Mouse (Mus musculus) forebrain, embryonic 13.5 days (tissue): ENCODE measurements around the gene Ddx42. TPM values are rescaled to one million over a fixed set of nuclear protein-coding genes. Genes with fewer than 3 reads are reported as not detected.

ENCODE experiments used
- ATAC-seq: fragments of 200-750 bp; cut with Nextera tagmentation; 2 replicates; pipeline ENCODE4 v1.8.0; 2017
- H3K27ac ChIP-seq: fragments of 300-500 bp; sonication (generic); 2 replicates; pipeline ENCODE4 v1.5.1; 2015; ENCODE audit warnings: inconsistent platforms, mild to moderate bottlenecking, moderate library complexity
- H3K27me3 ChIP-seq: fragments of 300-500 bp; sonication (generic); 2 replicates; pipeline ENCODE4 v1.6.1; 2015; ENCODE audit warnings: mild to moderate bottlenecking, inconsistent platforms
- H3K36me3 ChIP-seq: fragments of 300-500 bp; sonication (generic); 2 replicates; pipeline ENCODE4 v1.6.1; 2015; ENCODE audit warnings: mild to moderate bottlenecking, inconsistent platforms; ENCODE audit not compliant: poor library complexity, severe bottlenecking
- H3K4me1 ChIP-seq: fragments of 300-500 bp; sonication (generic); 2 replicates; pipeline ENCODE4 v1.6.1; 2015; ENCODE audit warnings: inconsistent platforms
- H3K4me2 ChIP-seq: fragments of 300-500 bp; sonication (generic); 2 replicates; pipeline ENCODE4 v1.6.1; 2015; ENCODE audit warnings: inconsistent platforms, mild to moderate bottlenecking, moderate library complexity
- H3K4me3 ChIP-seq: fragments of 300-500 bp; sonication (generic); 2 replicates; pipeline ENCODE4 v1.5.1; 2015; ENCODE audit warnings: mild to moderate bottlenecking, inconsistent platforms
- H3K9ac ChIP-seq: fragments of 300-500 bp; sonication (generic); 2 replicates; pipeline ENCODE4 v1.6.1; 2015; ENCODE audit warnings: mild to moderate bottlenecking, inconsistent platforms
- H3K9me3 ChIP-seq: fragments of 300-500 bp; sonication (generic); replicated peaks from 2 replicates; pipeline ENCODE4 v1.6.1; 2016; ENCODE audit warnings: inconsistent platforms
- WGBS: fragments of 180-500 bp; shearing (Covaris S2); methylation state at CpG from one replicate; pipeline ENCODE4 v1.1.7; 2015; 5-methylcytosine and 5-hydroxymethylcytosine counted together
- polyA plus RNA-seq: library from polyadenylated mRNA; unstranded; fragments of >200 nt; fragmentation: Nextera tagmentation; extraction: Ambion mirVana; gene quantifications from 2 replicates; pipeline ENCODE4 v1.2.1, GENCODE M21; 2015

Ddx42 gene
- polyA plus RNA-seq, 1 experiment from 2014 or later, result 93.0 TPM

DNA sequence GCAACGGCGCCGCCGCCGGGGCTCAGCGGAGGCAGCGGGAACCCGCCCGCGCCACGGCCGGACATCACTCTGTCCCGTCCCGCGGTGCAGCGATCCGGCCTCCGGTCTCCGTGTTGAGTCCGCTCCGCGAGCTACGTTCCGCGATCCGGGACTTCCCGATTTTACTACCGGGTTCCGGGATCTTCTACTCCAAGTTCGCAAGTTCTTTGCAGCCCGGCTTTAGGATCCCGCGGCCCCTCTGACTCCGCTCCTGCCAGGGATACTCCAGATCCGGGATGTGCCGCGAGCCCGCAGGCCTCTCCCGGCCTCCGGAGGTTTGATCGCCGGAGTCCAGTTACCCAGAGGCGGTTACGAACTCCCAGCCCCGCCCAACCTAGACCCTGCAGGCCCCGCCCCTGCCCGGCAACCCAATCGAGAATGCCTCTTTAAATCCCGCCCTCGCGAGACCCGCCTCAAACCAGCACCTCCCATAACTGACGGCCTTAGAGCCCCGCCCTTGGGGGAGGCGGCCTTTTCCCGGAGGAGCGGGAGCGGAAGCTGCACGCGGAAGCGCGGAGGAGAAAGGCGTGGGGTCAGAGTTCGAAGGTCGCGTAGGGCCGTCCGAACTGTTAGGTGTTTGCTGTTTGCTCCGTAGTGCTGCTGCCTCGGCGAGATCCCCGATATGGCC lies 56.1 kb downstream of the Ddx42 start, which contains the start of gene Smarcd2:
Smarcd2 (minus strand) TSS at position 329 of the 667 bp plus-strand sequence.
- WGBS, result under 1% methylated on average over 66 of the region's 72 CpGs
- Histone ChIP-seq H3K27me3 (no peaks in the 10 kb centered on the region), H3K27ac (peak within 1 kb of the TSS; percentile 92), H3K9ac (peak within 1 kb of the TSS; percentile 97), H3K4me3 (peak within 1 kb of the TSS; percentile 98), H3K9me3 (no peaks in the 10 kb centered on the region), H3K4me2 (peak within 1 kb of the TSS; percentile 75), H3K4me1 (peaks cover 39% of the 10 kb centered on the region), H3K36me3 (no peaks in the 10 kb centered on the region)
- peak; percentile 94 for ATAC-seq

DNA sequence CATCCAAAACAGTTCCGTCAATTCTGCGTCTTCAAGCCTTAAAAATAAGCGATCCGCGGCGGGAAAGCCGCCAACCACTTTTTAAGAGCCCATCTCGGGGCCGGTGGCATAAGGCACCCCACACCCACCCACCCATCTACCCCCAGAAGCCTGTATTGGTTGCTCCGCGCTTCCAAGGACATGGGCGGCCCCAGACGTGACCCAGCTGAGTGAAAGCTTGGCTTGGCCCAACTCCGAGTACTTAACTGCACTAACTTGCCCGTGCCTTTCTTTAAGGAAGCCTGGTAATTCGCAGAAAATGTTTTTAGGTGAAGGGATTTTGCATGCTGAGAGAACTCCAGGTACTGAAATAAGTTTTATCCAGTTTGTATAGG lies 56.6 kb downstream of the Ddx42 start:
- Histone ChIP-seq H3K9ac (peak overlapping the region; percentile 97), H3K27me3 (0 out of 2 replicates have a peak, but pooled peaks cover 4% of the 10 kb centered on the region), H3K9me3 (no peaks in the 10 kb centered on the region), H3K4me1 (peaks cover 34% of the 10 kb centered on the region), H3K4me2 (peak overlapping the region; percentile 75), H3K36me3 (no peaks in the 10 kb centered on the region), H3K27ac (peak overlapping the region; percentile 92), H3K4me3 (peak overlapping the region; percentile 98)
- 20% methylated on average over 16 of the region's 16 CpGs for WGBS
- peak; percentile 29 for ATAC-seq

DNA sequence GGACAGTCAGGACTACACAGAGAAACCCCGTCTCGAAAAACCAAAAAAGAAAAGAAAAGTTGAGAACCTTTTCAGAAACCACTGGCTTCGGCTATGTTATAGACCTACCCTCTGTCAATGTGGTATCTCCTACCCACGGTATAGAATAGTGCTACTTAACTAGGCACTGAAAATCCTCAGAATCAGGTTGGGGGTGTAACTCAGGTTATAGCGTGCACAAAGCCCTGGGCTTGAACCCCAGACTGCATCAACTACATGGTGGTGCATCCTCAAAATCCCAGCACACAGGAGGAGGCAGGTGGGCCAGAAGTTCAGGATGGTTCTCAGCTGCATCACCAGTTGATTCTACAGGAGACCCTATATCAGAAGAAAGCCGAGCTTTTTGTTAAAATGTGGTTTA lies 57.1 kb downstream of the Ddx42 start:
- H3K9ac ChIP-seq, result no peak overlapping the region
- peak overlapping the region; percentile 75 for H3K4me2 ChIP-seq
- H3K27ac ChIP-seq, result no peak overlapping the region
- over 99% methylated on average over 6 of the region's 6 CpGs for WGBS
- no peak overlapping the region; the same call in 1 of the 2 replicates for H3K4me3 ChIP-seq
- H3K36me3 ChIP-seq, result no peaks in the 10 kb centered on the region
- H3K4me1 ChIP-seq, result peaks cover 30% of the 10 kb centered on the region
- 0 out of 2 replicates have a peak, but pooled peaks cover 4% of the 10 kb centered on the region for H3K27me3 ChIP-seq
- ATAC-seq, result no peak
- H3K9me3 ChIP-seq, result no peaks in the 10 kb centered on the region

DNA sequence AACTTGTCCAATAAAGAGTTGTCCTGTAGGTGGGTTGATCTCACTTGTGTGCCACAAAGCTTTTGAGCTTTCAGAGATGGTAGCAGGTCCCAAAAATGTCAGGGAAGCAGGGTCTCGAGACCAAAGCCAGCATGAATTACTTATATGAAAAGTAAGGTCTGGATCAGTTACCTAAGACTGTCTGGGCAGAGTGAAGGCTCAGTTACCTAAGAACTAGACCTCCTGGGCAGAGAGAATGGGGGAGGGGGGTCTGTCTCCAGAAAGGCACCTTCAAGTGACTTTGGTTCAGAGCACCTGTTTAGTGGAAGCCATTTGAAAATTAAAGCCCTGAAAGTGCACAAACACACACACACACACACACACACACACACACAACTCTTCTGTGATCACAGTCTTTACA lies 57.6 kb downstream of the Ddx42 start:
- H3K4me2 ChIP-seq, result no peak overlapping the region
- peaks cover 24% of the 10 kb centered on the region for H3K4me1 ChIP-seq
- H3K9me3 ChIP-seq, result no peaks in the 10 kb centered on the region
- 0 out of 2 replicates have a peak, but pooled peaks cover 4% of the 10 kb centered on the region for H3K27me3 ChIP-seq
- H3K9ac ChIP-seq, result no peak overlapping the region
- no peak overlapping the region for H3K27ac ChIP-seq
- 96% methylated on average over 1 of the region's 1 CpGs for WGBS
- no peak for ATAC-seq
- H3K36me3 ChIP-seq, result no peaks in the 10 kb centered on the region
- H3K4me3 ChIP-seq, result no peak overlapping the region

DNA sequence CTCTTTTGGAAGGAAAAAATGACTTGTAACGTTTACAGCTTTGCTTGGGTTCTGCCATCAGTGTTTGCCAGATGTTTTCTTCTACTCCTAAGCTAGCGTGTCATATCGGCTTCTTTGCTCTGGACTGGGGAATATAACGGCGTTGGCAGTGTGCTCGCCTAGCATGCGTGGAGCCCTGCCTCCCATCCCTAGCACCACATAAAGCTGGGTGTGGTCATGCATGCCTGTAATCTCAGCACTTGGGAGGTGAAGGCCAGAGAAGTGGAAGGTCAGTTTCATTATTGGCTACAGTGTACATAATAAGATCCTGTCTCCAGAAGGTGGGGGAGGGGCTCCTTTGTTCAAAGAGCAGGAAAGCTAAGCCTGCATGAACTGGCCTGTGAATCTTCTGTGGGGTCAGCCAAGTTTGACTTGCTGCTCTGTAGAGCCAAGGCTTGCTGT lies 58.3 kb downstream of the Ddx42 start:
- H3K9ac ChIP-seq, result no peak overlapping the region
- H3K4me2 ChIP-seq, result no peak overlapping the region
- no peak overlapping the region for H3K27ac ChIP-seq
- ATAC-seq, result no peak
- no peaks in the 10 kb centered on the region for H3K9me3 ChIP-seq
- 0 out of 2 replicates have a peak, but pooled peaks cover 4% of the 10 kb centered on the region for H3K27me3 ChIP-seq
- peaks cover 22% of the 10 kb centered on the region for H3K4me1 ChIP-seq
- no peak overlapping the region for H3K4me3 ChIP-seq
- 93% methylated on average over 7 of the region's 7 CpGs for WGBS
- H3K36me3 ChIP-seq, result no peaks in the 10 kb centered on the region

DNA sequence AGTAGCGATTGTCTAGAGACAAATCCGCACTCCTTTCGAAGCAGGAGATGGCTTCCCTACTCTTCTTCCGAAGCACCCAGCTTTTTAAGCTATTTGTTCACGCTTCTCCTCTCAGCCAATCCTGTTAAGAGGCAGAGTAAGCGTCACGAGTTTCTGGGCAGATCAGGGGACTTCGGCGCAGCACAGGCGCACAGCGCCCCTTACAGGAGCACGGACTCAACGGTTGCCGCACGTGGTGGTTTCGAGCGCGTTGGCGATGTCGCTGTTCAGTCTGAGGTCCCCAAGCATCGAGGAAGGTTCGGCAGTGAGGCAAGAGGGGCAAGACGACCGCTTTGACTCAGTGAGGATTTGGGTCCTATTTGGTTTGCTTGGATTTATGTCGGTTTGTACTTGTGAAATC lies 59.7 kb downstream of the Ddx42 start, which contains the start of gene Tcam1:
Tcam1 (plus strand) TSS at position 219 of the 400 bp plus-strand sequence.
- 14% methylated on average over 25 of the region's 25 CpGs for WGBS
- no peak within 1 kb of the TSS for H3K9ac ChIP-seq
- H3K4me2 ChIP-seq, result peak within 1 kb of the TSS; percentile 44
- H3K27ac ChIP-seq, result no peak within 1 kb of the TSS
- peak within 1 kb of the TSS; percentile 14; the same call in 1 of the 2 replicates for H3K4me3 ChIP-seq
- 0 out of 2 replicates have a peak, but pooled peaks cover 4% of the 10 kb centered on the region for H3K27me3 ChIP-seq
- H3K4me1 ChIP-seq, result peaks cover 8% of the 10 kb centered on the region
- no peaks in the 10 kb centered on the region for H3K36me3 ChIP-seq
- no peaks in the 10 kb centered on the region for H3K9me3 ChIP-seq
- peak; percentile 57 for ATAC-seq

DNA sequence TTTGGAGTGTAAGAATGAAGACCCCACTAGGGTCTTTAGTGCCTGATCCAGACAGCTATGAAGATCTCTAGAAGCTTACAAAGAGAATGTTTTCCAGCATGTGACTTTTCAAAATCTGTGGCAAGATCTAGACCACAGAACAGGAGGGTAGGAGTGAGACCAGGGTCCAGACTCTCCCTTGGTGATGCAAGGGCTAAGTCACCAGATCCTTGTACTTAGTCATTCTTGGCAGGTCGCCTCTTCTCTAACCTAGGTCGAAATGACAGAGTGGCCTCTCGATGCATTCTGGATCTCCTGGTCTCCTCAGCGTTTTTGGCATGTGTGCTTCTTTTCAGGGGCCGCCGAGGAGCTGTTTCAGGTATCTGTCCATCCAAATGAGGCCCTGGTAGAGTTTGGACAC lies 65.7 kb downstream of the Ddx42 start:
- ATAC-seq, result no peak
- Histone ChIP-seq H3K9me3 (no peaks in the 10 kb centered on the region), H3K4me1 (peaks cover 9% of the 10 kb centered on the region), H3K9ac (no peak overlapping the region), H3K27ac (no peak overlapping the region), H3K36me3 (no peaks in the 10 kb centered on the region), H3K4me2 (no peak overlapping the region), H3K27me3 (0 out of 2 replicates have a peak, but pooled peaks cover 4% of the 10 kb centered on the region), H3K4me3 (no peak overlapping the region)
- 85% methylated on average over 6 of the region's 6 CpGs for WGBS

DNA sequence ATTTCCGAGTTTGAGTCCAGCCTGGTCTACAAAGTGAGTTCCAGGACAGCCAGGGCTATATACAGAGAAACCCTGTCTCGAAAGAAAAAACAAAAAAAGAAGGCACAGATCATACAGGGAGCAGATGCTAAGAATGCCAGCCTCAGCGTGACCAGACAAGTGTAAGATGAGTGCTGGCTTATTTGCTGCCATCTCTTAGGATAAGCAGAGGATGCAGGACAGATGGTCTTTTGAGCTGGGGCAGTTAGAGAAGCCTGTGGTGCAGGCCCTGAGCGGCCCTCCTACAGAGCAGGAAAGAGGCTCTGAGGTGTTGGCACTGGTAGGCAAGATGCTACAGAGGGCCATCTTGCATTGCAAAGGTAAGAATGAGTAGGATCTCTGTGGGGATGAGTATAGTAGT lies 66.6 kb downstream of the Ddx42 start:
- Histone ChIP-seq H3K27ac (no peak overlapping the region), H3K4me1 (peaks cover 9% of the 10 kb centered on the region), H3K36me3 (no peaks in the 10 kb centered on the region), H3K9ac (no peak overlapping the region), H3K4me3 (no peak overlapping the region), H3K27me3 (no peaks in the 10 kb centered on the region), H3K4me2 (no peak overlapping the region), H3K9me3 (no peaks in the 10 kb centered on the region)
- 81% methylated on average over 4 of the region's 4 CpGs for WGBS
- no peak for ATAC-seq

DNA sequence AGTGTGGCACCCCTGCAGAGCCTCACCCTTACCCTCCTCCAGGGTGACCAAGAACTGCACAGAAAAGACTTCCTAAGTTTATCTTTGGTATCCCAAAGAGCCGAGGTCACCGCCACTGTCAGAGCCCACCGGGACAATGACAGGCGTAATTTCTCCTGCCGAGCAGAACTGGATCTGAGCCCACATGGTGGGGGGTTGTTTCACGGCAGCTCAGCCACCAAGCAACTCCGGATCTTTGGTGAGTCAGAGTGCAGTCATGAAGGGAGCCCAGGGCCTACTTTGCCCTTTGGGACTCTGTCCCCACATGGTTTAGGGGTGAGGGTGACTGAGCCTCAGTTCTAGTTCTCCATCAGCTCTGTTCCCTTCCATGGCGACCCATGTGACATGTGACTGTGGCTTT lies 67.4 kb downstream of the Ddx42 start:
- Histone ChIP-seq H3K4me1 (peaks cover 9% of the 10 kb centered on the region), H3K36me3 (no peaks in the 10 kb centered on the region), H3K4me3 (no peak overlapping the region), H3K27ac (no peak overlapping the region), H3K9ac (no peak overlapping the region), H3K4me2 (no peak overlapping the region), H3K9me3 (no peaks in the 10 kb centered on the region), H3K27me3 (no peaks in the 10 kb centered on the region)
- no peak for ATAC-seq
- WGBS, result 76% methylated on average over 8 of the region's 8 CpGs

DNA sequence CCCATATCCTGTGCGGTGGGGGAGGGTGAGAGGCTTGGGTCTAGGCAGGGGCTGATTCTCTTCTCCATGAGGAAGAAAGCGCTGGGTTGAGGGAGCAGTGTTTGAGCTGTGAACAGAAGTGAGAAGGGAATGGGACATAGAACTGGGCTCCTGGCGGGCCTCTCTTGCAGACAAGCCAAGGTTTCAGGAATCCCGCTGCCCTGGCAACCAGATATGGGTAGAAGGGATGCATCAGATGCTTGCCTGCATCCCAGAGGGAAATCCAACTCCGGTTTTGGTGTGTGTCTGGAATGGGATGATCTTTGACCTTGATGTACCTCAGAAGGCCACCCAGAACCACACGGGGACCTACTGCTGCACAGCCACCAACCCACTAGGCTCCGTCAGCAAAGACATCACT lies 69.5 kb downstream of the Ddx42 start:
- H3K27ac ChIP-seq, result no peak overlapping the region
- H3K9ac ChIP-seq, result no peak overlapping the region
- H3K4me1 ChIP-seq, result peaks cover 9% of the 10 kb centered on the region
- no peaks in the 10 kb centered on the region for H3K36me3 ChIP-seq
- no peak overlapping the region for H3K4me3 ChIP-seq
- WGBS, result 93% methylated on average over 7 of the region's 7 CpGs
- H3K9me3 ChIP-seq, result no peaks in the 10 kb centered on the region
- no peak overlapping the region for H3K4me2 ChIP-seq
- no peak for ATAC-seq
- H3K27me3 ChIP-seq, result no peaks in the 10 kb centered on the region

DNA sequence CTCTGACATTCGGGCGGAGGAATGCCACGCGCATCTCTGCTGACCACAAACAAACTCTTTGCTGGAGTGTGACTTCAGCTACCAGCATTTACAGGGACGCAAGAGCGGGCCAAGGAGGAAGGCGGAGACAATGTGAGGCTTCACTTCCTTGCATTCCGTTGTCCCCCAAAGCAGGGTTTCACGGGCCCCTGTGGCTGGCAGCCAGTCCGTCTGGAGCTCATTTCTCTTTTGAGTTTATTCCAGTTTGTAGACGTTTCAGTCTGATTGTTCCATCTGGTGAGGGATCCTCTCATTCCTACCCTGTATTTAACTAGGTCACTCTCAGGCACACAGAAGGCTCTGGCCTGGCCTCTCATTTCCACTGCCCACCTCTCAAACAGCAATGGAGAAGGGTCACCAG lies 70.3 kb downstream of the Ddx42 start:
- Histone ChIP-seq H3K27ac (no peak overlapping the region), H3K9ac (0 out of 2 replicates have a peak overlapping the region, but pooled peaks have one; percentile 21), H3K27me3 (no peaks in the 10 kb centered on the region), H3K9me3 (no peaks in the 10 kb centered on the region), H3K4me2 (no peak overlapping the region), H3K4me3 (no peak overlapping the region), H3K4me1 (peaks cover 9% of the 10 kb centered on the region), H3K36me3 (no peaks in the 10 kb centered on the region)
- no peak for ATAC-seq
- 68% methylated on average over 11 of the region's 11 CpGs for WGBS

DNA sequence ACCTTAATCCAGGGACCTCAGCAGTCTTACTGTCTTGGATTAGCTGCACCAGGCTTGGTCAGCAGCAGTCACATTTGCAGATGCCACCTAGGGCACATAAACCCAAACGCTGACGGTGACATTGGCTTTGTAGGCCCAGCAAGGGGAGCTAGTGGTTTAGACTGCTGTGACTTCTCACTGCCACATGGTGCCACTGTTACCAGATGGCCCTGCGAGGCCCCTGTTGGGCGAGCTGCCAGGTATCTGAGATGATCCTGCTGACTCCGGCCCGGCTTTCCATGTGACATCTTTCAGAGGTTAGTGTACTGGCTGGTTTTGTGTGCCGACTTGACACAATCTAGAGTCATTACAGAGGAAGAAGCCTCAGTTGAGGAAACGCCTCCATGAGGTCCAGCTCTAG lies 72.6 kb downstream of the Ddx42 start:
- no peaks in the 10 kb centered on the region for H3K27me3 ChIP-seq
- no peak for ATAC-seq
- no peak overlapping the region for H3K4me3 ChIP-seq
- no peaks in the 10 kb centered on the region for H3K36me3 ChIP-seq
- peaks cover 9% of the 10 kb centered on the region for H3K4me1 ChIP-seq
- 65% methylated on average over 8 of the region's 8 CpGs for WGBS
- no peak overlapping the region for H3K9ac ChIP-seq
- no peaks in the 10 kb centered on the region for H3K9me3 ChIP-seq
- H3K4me2 ChIP-seq, result no peak overlapping the region
- no peak overlapping the region for H3K27ac ChIP-seq
